Mouse (Mus musculus) E14TG2a.4 (cell line): ENCODE data around the gene Brd3os.

Source experiments
- CTCF ChIP-seq: conservative IDR thresholded peaks from 2 replicates; pipeline ENCODE4 v1.5.1; 2014; ENCODE audit warnings: low read length
- NANOG ChIP-seq: IDR thresholded peaks from 2 replicates; pipeline ENCODE4 v1.6.1; 2014; ENCODE audit warnings: borderline replicate concordance, low read length, mixed read lengths
- POU5F1 ChIP-seq: IDR thresholded peaks from 2 replicates; pipeline ENCODE4 v1.6.1; 2014; ENCODE audit warnings: low read length, borderline replicate concordance

GRCm38 (mm10) chr2:27459735-27460134 is 17.6 kb downstream of the Brd3os start:
- TF ChIP-seq CTCF (no peak), POU5F1 (no peak), NANOG (no peak)
